Mouse (Mus musculus) embryonic facial prominence, embryonic 11.5 days (tissue): Measurements from ENCODE around the gene Jpt2. TPM values are rescaled to one million over a fixed set of nuclear protein-coding genes. Genes with fewer than 3 reads are reported as not detected.
A peak's percentile ranks its signal among the peaks of the same experiment; 100 is the strongest.

Source experiments
- ATAC-seq: fragments of 200-750 bp; cut with Nextera tagmentation; replicated peaks from 2 replicates; pipeline ENCODE4 v1.8.0; 2017; ENCODE audit warnings: low read depth; ENCODE audit not compliant: insufficient number of reproducible peaks, low FRiP score, low TSS enrichment
- DNase-seq: peaks from one replicate; pipeline ENCODE4 v3.0.0-alpha.2; 2015; ENCODE audit warnings: low spot score
- H3K27ac ChIP-seq: fragments of 300-500 bp; sonication (generic); replicated peaks from 2 replicates; pipeline ENCODE4 v1.5.1; 2014; ENCODE audit warnings: mild to moderate bottlenecking, low read depth, low read length, control low read depth
- H3K27me3 ChIP-seq: fragments of 300-500 bp; sonication (generic); 2 replicates; pipeline ENCODE4 v1.6.1; 2014; ENCODE audit warnings: mild to moderate bottlenecking, low read length, moderate library complexity, mixed read lengths; ENCODE audit not compliant: control insufficient read depth, insufficient read depth
- H3K36me3 ChIP-seq: fragments of 300-500 bp; sonication (generic); replicated peaks from 2 replicates; pipeline ENCODE4 v1.6.1; 2014; ENCODE audit warnings: low read depth, mild to moderate bottlenecking, low read length, moderate library complexity, mixed read lengths; ENCODE audit not compliant: control insufficient read depth, insufficient read depth
- H3K4me1 ChIP-seq: fragments of 300-500 bp; sonication (generic); 2 replicates; pipeline ENCODE4 v1.6.1; 2014; ENCODE audit warnings: low read length, mixed read lengths; ENCODE audit not compliant: control insufficient read depth, insufficient read depth
- H3K4me2 ChIP-seq: fragments of 300-500 bp; sonication (generic); 2 replicates; pipeline ENCODE4 v1.6.1; 2014; ENCODE audit warnings: low read depth, mild to moderate bottlenecking, control low read depth, low read length, moderate library complexity
- H3K4me3 ChIP-seq: fragments of 300-500 bp; sonication (generic); 2 replicates; pipeline ENCODE4 v1.5.1; 2014; ENCODE audit warnings: low read depth, low read length, control low read depth
- H3K9ac ChIP-seq: fragments of 300-500 bp; sonication (generic); replicated peaks from 2 replicates; pipeline ENCODE4 v1.6.1; 2014; ENCODE audit warnings: mild to moderate bottlenecking, control low read depth, low read length
- H3K9me3 ChIP-seq: fragments of 300-500 bp; sonication (generic); replicated peaks from 2 replicates; pipeline ENCODE4 v1.6.1; 2016; ENCODE audit warnings: mild to moderate bottlenecking, low read length, inconsistent platforms, mixed read lengths; ENCODE audit not compliant: control insufficient read depth
- WGBS: fragments of 180-500 bp; shearing (Covaris S2); extraction: QIAGEN DNeasy Blood & Tissue Kit; methylation state at CpG from one replicate; pipeline ENCODE4 v1.1.7; 2014; 5-methylcytosine and 5-hydroxymethylcytosine counted together
- polyA plus RNA-seq: library from polyadenylated mRNA; unstranded; fragments of >200 nt; fragmentation: Nextera tagmentation; extraction: Ambion mirVana; gene quantifications from 2 replicates; pipeline ENCODE4 v1.2.1, GENCODE M21; 2014

Jpt2 gene
- polyA plus RNA-seq, 1 experiment from 2014 or later: 245 TPM

- DNase-seq: no peak
- no peak overlapping the region for H3K27ac ChIP-seq
- H3K4me1 ChIP-seq: no peaks in the 10 kb centered on the region; the same call in 1 of the 2 replicates
- peak overlapping the region; percentile 23; the same call in 1 of the 2 replicates for H3K4me2 ChIP-seq
- no peaks in the 10 kb centered on the region for H3K27me3 ChIP-seq
- ATAC-seq: no peak
- no peaks in the 10 kb centered on the region for H3K36me3 ChIP-seq
- no peak overlapping the region for H3K4me3 ChIP-seq
- no peaks in the 10 kb centered on the region for H3K9me3 ChIP-seq
- WGBS: 82% methylated on average over 4 of the region's 4 CpGs
- peak overlapping the region; percentile 2; the same call in 1 of the 2 replicates for H3K9ac ChIP-seq
Measured at GRCm38 (mm10) chr17:24934926-24935325, 25.6 kb downstream of the Jpt2 start.

GRCm38 (mm10) chr17:24933163-24933562, 27.3 kb downstream of the Jpt2 start:
- WGBS: 79% methylated on average over 4 of the region's 4 CpGs

GRCm38 (mm10) chr17:24932431-24932830, 28.1 kb downstream of the Jpt2 start:
- Histone ChIP-seq H3K27me3 (no peaks in the 10 kb centered on the region), H3K27ac (no peak overlapping the region), H3K4me1 (no peaks in the 10 kb centered on the region; the same call in 1 of the 2 replicates), H3K4me2 (no peak overlapping the region), H3K36me3 (no peaks in the 10 kb centered on the region), H3K9ac (no peak overlapping the region), H3K4me3 (no peak overlapping the region), H3K9me3 (no peaks in the 10 kb centered on the region)
- ATAC-seq (no peak), DNase-seq (no peak)
- 94% methylated on average over 4 of the region's 4 CpGs for WGBS

More at GRCm38 (mm10) chr17:24933163-24933562, 27.3 kb downstream of the Jpt2 start:
- no peak overlapping the region for H3K9ac ChIP-seq
- H3K27me3 ChIP-seq: no peaks in the 10 kb centered on the region
- no peak for ATAC-seq
- no peak for DNase-seq
- no peaks in the 10 kb centered on the region for H3K36me3 ChIP-seq
- no peak overlapping the region for H3K4me2 ChIP-seq
- no peak overlapping the region for H3K4me3 ChIP-seq
- H3K27ac ChIP-seq: no peak overlapping the region
- no peaks in the 10 kb centered on the region; the same call in 1 of the 2 replicates for H3K4me1 ChIP-seq
- no peaks in the 10 kb centered on the region for H3K9me3 ChIP-seq

GRCm38 (mm10) chr17:24929506-24929905, 31.0 kb downstream of the Jpt2 start:
- Histone ChIP-seq H3K4me1 (no peaks in the 10 kb centered on the region), H3K4me2 (no peak overlapping the region), H3K9me3 (no peaks in the 10 kb centered on the region), H3K4me3 (no peak overlapping the region), H3K9ac (no peak overlapping the region), H3K27ac (no peak overlapping the region), H3K36me3 (peaks cover 2% of the 10 kb centered on the region; the same call in 1 of the 2 replicates), H3K27me3 (no peaks in the 10 kb centered on the region)
- 83% methylated on average over 1 of the region's 1 CpGs for WGBS
- ATAC-seq: no peak
- DNase-seq: no peak

- Histone ChIP-seq H3K36me3 (peaks cover 7% of the 10 kb centered on the region), H3K4me3 (no peak overlapping the region), H3K4me2 (no peak overlapping the region), H3K9me3 (no peaks in the 10 kb centered on the region), H3K4me1 (no peaks in the 10 kb centered on the region), H3K27ac (no peak overlapping the region), H3K27me3 (no peaks in the 10 kb centered on the region), H3K9ac (no peak overlapping the region)
- WGBS: 85% methylated on average over 1 of the region's 1 CpGs
- ATAC-seq (no peak), DNase-seq (no peak)
Measured at GRCm38 (mm10) chr17:24923246-24923645, 37.2 kb downstream of the Jpt2 start.

- Histone ChIP-seq H3K9me3 (no peaks in the 10 kb centered on the region), H3K4me2 (no peak overlapping the region), H3K36me3 (peaks cover 9% of the 10 kb centered on the region), H3K27ac (no peak overlapping the region), H3K4me1 (no peaks in the 10 kb centered on the region), H3K4me3 (no peak overlapping the region), H3K9ac (no peak overlapping the region), H3K27me3 (no peaks in the 10 kb centered on the region)
- DNase-seq (no peak), ATAC-seq (no peak)
Measured at GRCm38 (mm10) chr17:24913984-24914383, 46.5 kb downstream of the Jpt2 start.

GRCm38 (mm10) chr17:24907591-24907990, 52.9 kb downstream of the Jpt2 start:
- Histone ChIP-seq H3K4me2 (no peak overlapping the region), H3K27ac (no peak overlapping the region), H3K4me1 (no peaks in the 10 kb centered on the region), H3K9ac (no peak overlapping the region), H3K9me3 (no peaks in the 10 kb centered on the region), H3K36me3 (peaks cover 11% of the 10 kb centered on the region), H3K4me3 (no peak overlapping the region), H3K27me3 (no peaks in the 10 kb centered on the region)
- 95% methylated on average over 2 of the region's 2 CpGs for WGBS
- no peak for ATAC-seq
- DNase-seq: no peak

- Histone ChIP-seq H3K4me1 (no peaks in the 10 kb centered on the region), H3K4me2 (no peak overlapping the region), H3K36me3 (peaks cover 30% of the 10 kb centered on the region), H3K4me3 (no peak overlapping the region), H3K27ac (no peak overlapping the region), H3K27me3 (no peaks in the 10 kb centered on the region), H3K9ac (no peak overlapping the region), H3K9me3 (no peaks in the 10 kb centered on the region)
- no peak for DNase-seq
- ATAC-seq: no peak
- WGBS: 93% methylated on average over 9 of the region's 9 CpGs
Measured at GRCm38 (mm10) chr17:24903767-24904166, 56.7 kb downstream of the Jpt2 start.
